Mouse (Mus musculus): Measurements from ENCODE around the gene Atp2c2.

DNA sequence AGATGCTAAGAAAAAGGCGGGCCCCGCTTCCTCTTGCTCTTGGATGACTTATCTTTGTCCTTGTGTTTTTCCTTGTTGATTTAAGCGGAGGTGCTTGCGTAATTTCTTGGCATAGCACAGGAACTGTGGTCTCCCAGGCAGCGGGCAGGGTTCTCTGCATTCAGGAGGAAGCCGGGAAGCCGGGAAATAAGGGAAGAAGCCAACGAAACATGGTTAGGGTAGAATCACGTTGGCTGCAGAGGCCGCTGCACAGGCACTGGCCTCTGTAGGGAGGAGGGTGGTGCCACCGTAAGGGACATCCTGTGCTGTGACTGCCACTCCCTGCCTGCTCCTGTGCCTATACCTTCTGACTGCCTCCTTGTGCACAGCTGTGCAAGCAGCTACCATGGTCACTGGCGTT lies 15.4 kb downstream of the Atp2c2 start:
- no peak for TF ChIP-seq POLR2A (IDR thresholded peaks at IDR 0.05; ENCODE audit: insufficient read length, low read depth)
- TF ChIP-seq MAX (IDR thresholded peaks at IDR 0.05; ENCODE audit: low read depth), result no peak
- TF ChIP-seq POLR2AphosphoS2 (IDR thresholded peaks at IDR 0.05; ENCODE audit: insufficient read length, low read depth), result no peak
- no peak for TF ChIP-seq USF1 (IDR thresholded peaks at IDR 0.05; ENCODE audit: low read depth)
- no peak for TF ChIP-seq MYOD1 (IDR thresholded peaks at IDR 0.05; ENCODE audit: control insufficient read depth in 1 of 3, insufficient read length in 2 of 3, low read depth in 2 of 3)
- TF ChIP-seq TCF12 (IDR thresholded peaks at IDR 0.05; ENCODE audit: insufficient read depth, poor library complexity, severe bottlenecking), result no peak
- no peak for TF ChIP-seq MYOG (IDR thresholded peaks at IDR 0.05; ENCODE audit: control insufficient read depth in 1 of 3, insufficient read depth in 1 of 3, insufficient read length in 2 of 3, low read depth in 2 of 3)
- peak; percentile 95 for TF ChIP-seq CEBPB (IDR thresholded peaks at IDR 0.05; ENCODE audit: insufficient read depth, poor library complexity, severe bottlenecking)
- TF ChIP-seq E2F4 (IDR thresholded peaks at IDR 0.05; ENCODE audit: insufficient read depth), result no peak
- no peak for TF ChIP-seq SRF (IDR thresholded peaks at IDR 0.05; ENCODE audit: control insufficient read depth, insufficient read length, low read depth)

All from myocyte (in vitro differentiated cells).